Mouse (Mus musculus) stomach, embryonic 16.5 days (tissue): ENCODE measurements around the gene Zfp672. TPM values are rescaled to one million over a fixed set of nuclear protein-coding genes. Genes with fewer than 3 reads are reported as not detected.
"Not testable (repeated sequence)": the region's sequence is repeated elsewhere in the genome, so short reads cannot be mapped to it uniquely, and the experiment has no call there.

Source experiments
- ATAC-seq: fragments of 200-750 bp; cut with Nextera tagmentation; 2 replicates; pipeline ENCODE4 v1.8.0; 2017; ENCODE audit warnings: moderate number of reproducible peaks, moderate TSS enrichment; ENCODE audit not compliant: insufficient read depth, low FRiP score
- H3K27ac ChIP-seq: fragments of 300-500 bp; sonication (generic); 2 replicates; pipeline ENCODE4 v1.5.1; 2014; ENCODE audit warnings: low read length
- H3K27me3 ChIP-seq: fragments of 300-500 bp; sonication (generic); 2 replicates; pipeline ENCODE4 v1.6.1; 2014; ENCODE audit warnings: low read length, control low read depth, mixed read lengths; ENCODE audit not compliant: control insufficient read depth, insufficient read depth
- H3K36me3 ChIP-seq: fragments of 300-500 bp; sonication (generic); 2 replicates; pipeline ENCODE4 v1.6.1; 2014; ENCODE audit warnings: low read length; ENCODE audit not compliant: control insufficient read depth, insufficient read depth
- H3K4me1 ChIP-seq: fragments of 300-500 bp; sonication (generic); 2 replicates; pipeline ENCODE4 v1.6.1; 2014; ENCODE audit warnings: low read length, control low read depth, mixed read lengths; ENCODE audit not compliant: control insufficient read depth, insufficient read depth
- H3K4me2 ChIP-seq: fragments of 300-500 bp; sonication (generic); 2 replicates; pipeline ENCODE4 v1.6.1; 2014; ENCODE audit warnings: low read depth, low read length, mixed read lengths
- H3K4me3 ChIP-seq: fragments of 300-500 bp; sonication (generic); replicated peaks from 2 replicates; pipeline ENCODE4 v1.5.1; 2014; ENCODE audit warnings: mild to moderate bottlenecking, low read length
- H3K9ac ChIP-seq: fragments of 300-500 bp; sonication (generic); 2 replicates; pipeline ENCODE4 v1.6.1; 2014; ENCODE audit warnings: low read length
- H3K9me3 ChIP-seq: fragments of 300-500 bp; sonication (generic); replicated peaks from 2 replicates; pipeline ENCODE4 v1.6.1; 2016; ENCODE audit warnings: low read length, control low read depth; ENCODE audit not compliant: control insufficient read depth
- WGBS: fragments of 180-500 bp; shearing (Covaris S2); extraction: QIAGEN DNeasy Blood & Tissue Kit; methylation state at CpG from one replicate; pipeline ENCODE4 v1.1.7; 2014; 5-methylcytosine and 5-hydroxymethylcytosine counted together
- polyA plus RNA-seq: library from polyadenylated mRNA; unstranded; fragments of >200 nt; fragmentation: Nextera tagmentation; extraction: Ambion mirVana; gene quantifications from 2 replicates; pipeline ENCODE4 v1.2.1, GENCODE M21; 2015

Gene Zfp672
- polyA plus RNA-seq, 1 experiment from 2014 or later = 44.8 TPM

DNA sequence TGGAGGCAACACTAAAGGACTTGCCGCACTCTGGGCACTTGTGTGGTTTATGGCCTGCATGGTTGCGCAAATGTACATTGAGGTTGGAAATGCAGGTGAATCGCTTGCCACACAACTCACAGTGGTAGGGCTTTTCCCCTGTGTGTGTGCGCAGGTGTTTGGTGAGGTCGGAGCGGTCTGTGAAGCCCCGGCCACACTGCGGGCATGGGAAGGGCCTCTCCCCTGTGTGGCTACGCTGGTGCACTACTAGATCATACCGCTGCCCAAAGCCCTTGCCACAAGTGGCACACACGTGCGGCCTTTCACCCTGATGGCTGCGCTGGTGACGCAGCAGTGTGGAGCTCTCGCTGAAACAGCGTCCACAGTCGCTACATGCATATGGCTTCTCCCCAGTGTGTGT is 13.8 kb downstream of the Zfp672 start:
- WGBS = 83% methylated on average over 17 of the region's 17 CpGs
- Histone ChIP-seq H3K4me3 (no peak overlapping the region), H3K27me3 (no peaks in the 10 kb centered on the region), H3K4me2 (no peak overlapping the region), H3K9ac (no peak overlapping the region), H3K36me3 (no peaks in the 10 kb centered on the region), H3K27ac (no peak overlapping the region), H3K4me1 (no peaks in the 10 kb centered on the region; the same call in 1 of the 2 replicates), H3K9me3 (0 out of 2 replicates have a peak, but pooled peaks cover 4% of the 10 kb centered on the region)
- ATAC-seq = no peak

DNA sequence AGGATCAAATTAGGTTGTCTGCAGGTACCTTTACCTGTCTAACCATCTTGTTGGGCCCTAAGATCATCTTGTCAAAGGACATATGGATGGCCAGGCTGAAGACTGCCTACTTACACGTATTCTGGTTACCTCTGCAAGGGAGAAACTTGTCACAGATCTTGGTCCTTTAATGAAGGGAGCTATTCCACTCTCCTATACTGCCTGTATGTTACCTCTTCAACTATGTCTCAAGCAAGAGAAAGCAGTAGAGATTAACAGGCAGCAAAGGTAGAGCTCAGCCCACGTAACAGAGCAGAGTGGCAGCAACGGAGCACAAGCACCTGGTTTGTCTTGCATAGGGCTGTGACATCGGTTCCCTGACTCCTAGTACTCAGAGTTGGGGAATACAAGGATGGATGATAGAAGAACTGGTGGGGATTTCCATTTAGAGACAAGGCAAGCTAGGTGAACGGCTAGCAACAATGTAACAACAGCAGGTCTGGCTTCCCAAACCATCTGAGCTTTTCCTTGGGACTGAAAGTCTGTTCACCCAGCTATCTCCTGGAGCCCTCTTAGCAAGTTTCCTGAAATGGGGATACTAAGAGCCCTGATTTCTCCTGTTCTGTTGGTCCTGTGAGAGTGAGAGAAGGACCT is 14.5 kb downstream of the Zfp672 start:
- no peaks in the 10 kb centered on the region for H3K27me3 ChIP-seq
- WGBS = 90% methylated on average over 5 of the region's 5 CpGs
- no peak for ATAC-seq
- no peak overlapping the region for H3K27ac ChIP-seq
- H3K9ac ChIP-seq = no peak overlapping the region
- 0 out of 2 replicates have a peak, but pooled peaks cover 4% of the 10 kb centered on the region for H3K9me3 ChIP-seq
- no peaks in the 10 kb centered on the region for H3K4me1 ChIP-seq
- H3K36me3 ChIP-seq = no peaks in the 10 kb centered on the region
- no peak overlapping the region for H3K4me2 ChIP-seq
- no peak overlapping the region for H3K4me3 ChIP-seq

DNA sequence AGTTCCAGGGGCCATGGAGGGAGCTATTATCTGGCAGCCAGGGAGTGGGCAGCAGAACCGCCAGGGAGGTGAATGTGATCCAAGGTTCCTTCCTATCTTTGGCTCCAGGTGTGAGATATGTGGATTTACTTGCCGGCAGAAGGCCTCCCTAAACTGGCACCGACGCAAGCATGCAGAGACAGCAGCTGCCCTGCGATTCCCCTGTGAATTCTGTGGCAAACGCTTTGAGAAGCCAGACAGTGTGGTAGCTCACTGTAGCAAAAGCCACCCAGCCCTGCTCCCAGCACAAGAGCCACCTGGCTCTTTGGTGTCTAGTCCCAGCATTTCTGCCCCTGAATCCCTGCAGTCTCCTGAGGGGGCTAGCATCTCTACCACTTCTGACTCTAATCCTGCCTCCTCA is 16.1 kb downstream of the Zfp672 start:
- Histone ChIP-seq H3K9ac (no peak overlapping the region), H3K36me3 (no peaks in the 10 kb centered on the region)
- 78% methylated on average over 6 of the region's 6 CpGs for WGBS

DNA sequence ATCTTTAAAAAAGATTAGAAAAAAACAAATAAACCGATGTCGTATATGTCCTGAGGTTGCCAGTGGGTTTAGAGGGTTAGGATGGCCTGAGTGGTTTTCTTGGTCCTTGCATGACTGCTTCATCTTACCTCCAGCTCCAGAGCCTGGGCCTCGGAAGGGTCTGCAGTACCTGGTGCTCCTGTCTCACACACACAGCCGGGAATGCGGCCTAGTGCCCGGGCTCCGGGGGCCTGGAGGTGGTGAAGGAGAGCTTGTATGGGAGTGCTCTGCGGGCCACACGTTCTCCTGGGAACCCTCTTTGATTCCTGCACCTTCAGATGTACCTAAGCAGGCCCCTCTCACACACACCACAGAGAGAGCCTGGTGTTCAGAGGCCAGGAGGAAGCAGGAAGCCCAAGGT is 21.5 kb downstream of the Zfp672 start:
- ATAC-seq = no peak
- Histone ChIP-seq H3K4me1 (peaks cover 5% of the 10 kb centered on the region), H3K27ac (no peak overlapping the region; the same call in 1 of the 2 replicates), H3K27me3 (no peaks in the 10 kb centered on the region), H3K4me2 (no peak overlapping the region), H3K4me3 (no peak overlapping the region), H3K9me3 (no peaks in the 10 kb centered on the region), H3K9ac (no peak overlapping the region), H3K36me3 (no peaks in the 10 kb centered on the region)
- WGBS = 92% methylated on average over 9 of the region's 9 CpGs

More for the DNA sequence above, 16.1 kb downstream of the Zfp672 start:
- Histone ChIP-seq H3K4me1 (no peaks in the 10 kb centered on the region), H3K9me3 (0 out of 2 replicates have a peak, but pooled peaks cover 4% of the 10 kb centered on the region), H3K27ac (no peak overlapping the region), H3K4me2 (no peak overlapping the region), H3K4me3 (no peak overlapping the region), H3K27me3 (no peaks in the 10 kb centered on the region)
- no peak for ATAC-seq

DNA sequence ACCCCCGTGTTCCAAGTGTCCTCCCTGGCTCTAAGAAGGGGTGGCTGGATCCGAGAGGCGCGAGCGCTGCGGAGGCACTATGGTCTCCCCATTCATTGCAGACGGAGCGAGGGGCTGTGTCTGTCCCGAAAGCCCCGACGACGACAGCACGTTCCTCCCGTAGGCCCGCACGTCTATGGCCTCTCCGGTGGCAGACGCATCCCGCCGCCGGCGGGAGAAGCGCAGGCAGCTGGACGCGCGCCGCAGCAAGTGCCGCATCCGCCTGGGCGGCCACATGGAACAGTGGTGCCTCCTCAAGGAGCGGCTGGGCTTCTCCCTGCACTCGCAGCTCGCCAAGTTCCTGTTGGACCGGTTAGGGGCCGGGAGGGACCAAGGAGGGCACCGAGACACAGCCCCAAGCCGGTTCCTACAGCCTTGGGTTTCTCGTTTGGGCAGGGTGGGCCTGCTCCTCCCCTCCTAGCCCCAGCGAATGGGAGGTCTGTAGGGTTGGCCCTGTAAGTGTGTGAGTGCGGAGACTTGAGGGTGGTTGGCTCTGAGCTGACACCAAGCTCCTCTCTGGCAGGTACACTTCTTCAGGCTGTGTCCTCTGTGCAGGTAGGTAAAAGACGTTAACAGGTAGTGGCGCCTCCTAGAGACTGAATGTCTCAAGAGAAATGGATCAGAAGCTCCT is 22.6 kb downstream of the Zfp672 start:
- WGBS = under 1% methylated on average over 42 of the region's 42 CpGs
- H3K4me3 ChIP-seq = peak overlapping the region; percentile 62
- no peaks in the 10 kb centered on the region for H3K27me3 ChIP-seq
- no peaks in the 10 kb centered on the region for H3K36me3 ChIP-seq
- H3K27ac ChIP-seq = peak overlapping the region; percentile 90
- peak overlapping the region; percentile 82 for H3K9ac ChIP-seq
- peak; percentile 85 for ATAC-seq
- peaks cover 8% of the 10 kb centered on the region for H3K4me1 ChIP-seq
- H3K9me3 ChIP-seq = no peaks in the 10 kb centered on the region
- H3K4me2 ChIP-seq = peak overlapping the region; percentile 97

DNA sequence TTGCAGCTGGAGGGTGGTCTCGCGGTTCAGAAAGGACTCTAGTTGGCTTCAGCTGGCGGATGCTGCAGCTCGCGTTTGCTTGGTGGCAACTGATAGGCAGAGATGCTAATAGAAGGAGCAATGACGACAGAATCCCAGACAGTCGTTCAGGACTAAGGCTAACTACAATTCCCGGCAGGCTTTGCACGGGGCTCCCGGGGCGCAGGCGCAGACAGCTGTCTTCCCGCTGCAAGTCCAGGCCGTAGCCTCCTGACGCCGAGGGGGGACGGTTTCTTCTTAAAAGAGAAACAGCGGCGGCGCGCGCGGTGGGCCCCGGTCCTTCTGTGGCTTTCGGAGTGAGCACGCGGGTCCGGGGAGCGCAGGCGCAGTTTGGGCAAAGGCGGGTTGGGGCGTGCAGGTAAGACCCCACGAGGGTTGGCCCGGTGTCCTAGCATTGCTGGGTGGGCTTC is 23.3 kb downstream of the Zfp672 start, which contains the start of gene Zfp692:
Gene Zfp692 (plus strand): TSS at position 210 of the 449 bp plus-strand sequence.
- WGBS = under 1% methylated on average over 34 of the region's 34 CpGs
- Histone ChIP-seq H3K36me3 (no peaks in the 10 kb centered on the region), H3K27me3 (no peaks in the 10 kb centered on the region), H3K9me3 (no peaks in the 10 kb centered on the region), H3K4me2 (peak within 1 kb of the TSS; percentile 97), H3K27ac (peak within 1 kb of the TSS; percentile 90), H3K4me1 (peaks cover 8% of the 10 kb centered on the region), H3K9ac (peak within 1 kb of the TSS; percentile 82), H3K4me3 (peak within 1 kb of the TSS; percentile 62)
- ATAC-seq = peak; percentile 64

DNA sequence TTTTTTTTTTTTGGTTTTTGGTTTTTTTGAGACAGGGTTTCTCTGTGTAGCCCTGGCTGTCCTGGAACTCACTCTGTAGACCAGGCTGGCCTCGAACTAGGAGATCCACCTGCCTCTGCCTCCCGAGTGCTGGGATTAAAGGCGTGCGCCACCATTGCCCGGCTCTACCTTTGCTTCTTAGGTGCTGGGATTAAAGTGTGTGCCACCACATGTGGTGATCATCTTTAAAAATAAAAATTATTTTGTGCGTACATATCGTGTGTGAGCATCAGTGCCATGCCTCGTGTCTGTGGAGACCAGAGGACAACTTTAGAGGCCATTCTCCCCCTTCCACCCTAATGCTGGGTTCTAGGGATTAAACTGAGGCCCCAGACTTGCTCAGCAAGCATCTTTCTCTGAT is 24.8 kb downstream of the Zfp672 start:
- WGBS = 89% methylated on average over 8 of the region's 8 CpGs
- H3K4me2 ChIP-seq, H3K9me3 ChIP-seq, H3K4me3 ChIP-seq, H3K27me3 ChIP-seq, H3K4me1 ChIP-seq, H3K36me3 ChIP-seq, ATAC-seq, H3K27ac ChIP-seq, H3K9ac ChIP-seq: not testable (repeated sequence)

DNA sequence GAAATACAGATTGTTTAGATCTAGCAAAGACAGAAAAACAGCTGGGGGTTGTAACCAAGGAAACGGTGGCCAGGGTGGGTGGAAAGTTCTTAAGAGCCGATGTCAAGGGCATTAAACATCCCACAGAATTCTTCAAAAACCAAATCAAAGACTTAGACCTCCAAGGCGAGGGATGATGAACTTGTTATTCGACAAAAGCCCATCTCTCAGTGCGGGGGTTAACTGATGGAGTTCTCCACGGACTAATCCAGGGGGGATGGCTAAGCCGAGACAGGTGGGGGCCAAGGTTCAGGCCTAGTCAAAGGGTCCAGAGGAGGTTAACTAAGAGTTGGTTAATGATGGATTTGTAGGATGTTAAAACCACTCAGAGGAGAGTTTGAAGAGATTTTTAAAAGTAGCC is 26.5 kb downstream of the Zfp672 start:
- peak overlapping the region; percentile 7; the same call in 1 of the 2 replicates for H3K4me3 ChIP-seq
- H3K4me2 ChIP-seq = peak overlapping the region; percentile 63
- ATAC-seq = no peak
- H3K27ac ChIP-seq = no peak overlapping the region
- H3K9ac ChIP-seq = peak overlapping the region; percentile 16; the same call in 1 of the 2 replicates
- no peaks in the 10 kb centered on the region for H3K9me3 ChIP-seq
- H3K4me1 ChIP-seq = peaks cover 8% of the 10 kb centered on the region
- H3K27me3 ChIP-seq = no peaks in the 10 kb centered on the region
- WGBS = 21% methylated on average over 7 of the region's 7 CpGs
- H3K36me3 ChIP-seq = no peaks in the 10 kb centered on the region

DNA sequence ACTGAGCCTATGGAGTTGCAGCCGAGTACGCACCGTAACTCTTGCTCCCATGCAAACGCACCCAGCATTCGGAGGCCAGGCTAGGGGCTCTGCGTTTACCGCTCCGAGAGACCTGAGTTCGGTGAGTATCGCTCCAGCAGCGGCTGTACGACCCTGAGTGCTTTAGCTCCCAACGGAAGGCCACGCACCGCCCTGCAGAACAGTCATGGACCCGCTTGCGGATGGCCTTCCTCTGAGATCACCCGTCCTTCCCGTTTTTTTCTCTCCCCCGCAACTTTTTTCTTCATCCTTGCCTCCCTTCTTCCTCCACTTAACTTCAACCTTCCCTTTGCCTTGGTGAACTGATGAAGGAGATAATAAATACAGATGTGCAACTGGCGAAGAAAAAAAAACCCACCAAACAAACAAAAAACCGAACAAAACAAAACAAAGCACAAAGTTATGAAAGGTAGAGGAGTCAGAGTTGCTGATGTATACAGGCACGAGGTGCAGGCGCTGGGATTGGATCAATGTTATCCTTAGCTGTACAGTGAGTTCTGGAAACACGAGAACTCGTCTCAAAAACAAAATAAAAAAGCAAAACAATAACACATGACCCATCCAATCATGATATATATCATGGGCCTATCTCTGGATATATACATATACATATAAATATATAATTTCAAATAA is 27.2 kb downstream of the Zfp672 start:
- H3K27ac ChIP-seq = peak overlapping the region; percentile 96
- peak overlapping the region; percentile 63 for H3K4me2 ChIP-seq
- no peaks in the 10 kb centered on the region for H3K9me3 ChIP-seq
- no peaks in the 10 kb centered on the region for H3K27me3 ChIP-seq
- ATAC-seq = peak; percentile 49
- H3K4me1 ChIP-seq = peaks cover 5% of the 10 kb centered on the region
- no peaks in the 10 kb centered on the region for H3K36me3 ChIP-seq
- H3K4me3 ChIP-seq = peak overlapping the region; percentile 71
- under 1% methylated on average over 26 of the region's 26 CpGs for WGBS
- peak overlapping the region; percentile 69 for H3K9ac ChIP-seq
